Mouse (Mus musculus) liver, postnatal 0 days (tissue): ENCODE data around the gene Cep170.

Experiments used
- CTCF ChIP-seq: sonication (generic); IDR thresholded peaks from 2 replicates; pipeline ENCODE4 v1.5.1; 2016; ENCODE audit warnings: antibody characterized with exemption, low read depth
- EP300 ChIP-seq: IDR thresholded peaks from 2 replicates; pipeline ENCODE4 v1.6.1; 2016; ENCODE audit warnings: antibody characterized with exemption, low read depth, mild to moderate bottlenecking

GRCm38 (mm10) chr1:176818147-176818546 lies 4.3 kb upstream of the Cep170 start:
- TF ChIP-seq CTCF (no peak), EP300 (no peak)
